Mouse (Mus musculus) frontal cortex, adult 2 months (tissue): Measurements from ENCODE around the gene Bsg. TPM values are rescaled to one million over a fixed set of nuclear protein-coding genes. Genes with fewer than 3 reads are reported as not detected.

ENCODE experiments used
- DNase-seq, 2 experiments: peaks; one replicate each; pipeline ENCODE4 v3.0.0; 2022; ENCODE audit warnings: low spot score in 1 of 2; ENCODE audit errors: extremely low spot score in 1 of 2
- polyA plus RNA-seq: library from polyadenylated mRNA; depleted of rRNA; stranded (reverse); fragments of >200 nt; gene quantifications from 2 replicates; pipeline ENCODE4 v1.2.3, GENCODE M21; 2012; rRNA removed

Bsg gene
- 1,126 and 1,227 TPM in 2 replicates for polyA plus RNA-seq

GRCm38 (mm10) chr10:79704065-79704969 is at the start of gene Bsg:
Gene Bsg (plus strand): TSS chr10:79704491.
- DNase-seq: peak; percentile 97 to 99

DNA sequence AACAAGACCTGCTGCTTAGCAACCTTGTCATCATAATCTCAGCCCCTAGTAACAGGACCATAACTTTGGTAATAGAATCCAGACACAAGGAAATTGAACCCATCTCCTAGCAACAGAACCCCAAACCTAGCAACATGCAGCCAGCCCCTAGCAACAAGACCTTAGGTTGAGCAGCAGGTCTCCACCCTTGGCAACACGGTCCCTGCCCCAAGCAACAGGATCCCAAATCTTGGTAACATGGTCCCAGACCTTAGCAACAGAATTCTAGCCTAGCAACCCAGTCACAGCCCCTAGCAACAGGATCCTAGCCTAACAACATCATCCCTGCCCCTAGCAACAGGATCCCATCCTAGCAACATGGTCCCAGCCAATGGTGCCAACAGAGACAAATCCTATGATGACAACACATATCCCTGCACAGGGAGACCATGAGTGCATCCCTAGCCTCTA is 49.3 kb upstream of the Bsg start:
- DNase-seq: peak in 1 of 2 experiments; percentile 47

DNA sequence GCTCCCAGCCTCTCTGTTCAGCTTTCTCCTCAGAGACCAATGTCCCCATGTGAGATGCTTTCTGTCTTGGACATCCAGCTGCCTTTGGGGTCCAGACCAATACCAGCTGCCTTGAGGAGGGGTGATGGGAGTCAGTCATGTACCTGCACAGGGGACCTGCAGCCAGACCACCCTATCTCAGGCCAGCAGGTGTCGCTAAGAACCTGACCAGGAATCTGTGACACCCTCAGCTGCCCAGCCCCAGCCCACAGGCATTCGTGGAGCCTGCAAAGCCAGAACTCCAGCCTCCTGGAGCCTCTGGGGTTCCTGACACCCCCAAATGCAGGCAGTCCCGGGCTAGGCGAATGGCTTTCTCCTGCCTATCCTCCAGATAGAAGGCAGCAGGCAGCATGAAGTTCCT is 45.5 kb upstream of the Bsg start:
- DNase-seq: no peak

DNA sequence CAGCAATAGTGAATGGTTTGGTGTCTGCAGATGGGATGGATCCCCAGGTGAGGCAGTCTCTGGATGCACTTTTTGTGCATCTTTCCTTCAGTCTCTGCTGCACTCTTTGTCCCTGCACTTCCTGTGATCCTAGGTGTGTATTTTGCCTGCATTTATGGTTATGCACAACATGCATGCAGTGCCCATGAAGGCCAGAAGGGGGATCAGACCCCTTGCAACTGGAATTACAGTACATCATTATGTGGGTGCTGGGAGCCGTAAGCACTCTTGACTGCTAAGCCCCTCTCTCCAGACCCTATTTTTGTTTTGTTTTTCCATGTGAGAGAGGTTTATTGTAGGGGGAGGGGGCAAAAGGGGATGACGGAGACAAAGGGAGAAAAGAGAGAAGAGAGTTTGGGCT is 44.0 kb upstream of the Bsg start:
- no peak for DNase-seq

- DNase-seq: no peak
Observed at GRCm38 (mm10) chr10:79661861-79662260, 42.4 kb upstream of the Bsg start.

GRCm38 (mm10) chr10:79664131-79664665 is 40.1 kb upstream of the Bsg start, which contains the start of gene Madcam1:
Gene Madcam1 (plus strand): TSS chr10:79664559.
- DNase-seq: peak in 1 of 2 experiments; percentile 79

DNA sequence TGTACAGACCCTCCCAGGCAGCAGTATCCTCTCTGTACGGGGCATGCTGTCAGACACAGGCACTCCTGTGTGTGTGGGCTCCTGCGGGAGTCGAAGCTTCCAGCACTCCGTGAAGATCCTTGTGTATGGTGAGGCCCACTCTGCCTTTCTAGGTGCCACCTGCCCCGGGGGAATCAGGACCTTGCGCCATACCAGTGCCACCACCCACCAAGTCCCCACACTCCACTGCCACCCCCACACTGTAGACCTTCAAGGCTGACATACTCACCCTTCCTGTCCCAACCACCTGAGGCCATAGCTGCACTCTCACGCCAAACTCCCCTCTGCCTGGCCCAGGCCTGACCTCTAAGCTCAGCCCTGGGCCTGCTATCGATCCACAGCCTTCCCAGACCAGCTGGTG is 39.2 kb upstream of the Bsg start:
- DNase-seq: no peak

DNA sequence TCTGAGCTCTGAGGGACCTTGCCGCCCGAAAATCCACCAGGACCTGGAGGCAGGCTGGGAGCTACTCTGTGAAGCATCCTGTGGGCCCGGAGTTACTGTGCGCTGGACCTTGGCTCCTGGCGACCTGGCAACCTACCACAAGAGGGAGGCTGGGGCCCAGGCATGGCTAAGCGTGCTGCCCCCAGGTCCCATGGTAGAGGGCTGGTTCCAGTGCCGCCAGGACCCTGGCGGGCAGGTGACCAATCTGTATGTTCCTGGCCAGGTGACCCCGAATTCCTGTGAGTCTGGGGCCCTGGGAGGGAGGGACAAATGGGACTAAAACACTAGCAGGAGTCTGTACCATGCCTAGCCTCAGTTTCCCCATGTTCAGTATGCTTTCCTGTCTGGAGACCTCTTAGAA is 37.8 kb upstream of the Bsg start:
- DNase-seq: no peak

- DNase-seq: no peak
Observed at GRCm38 (mm10) chr10:79668076-79668475, 36.2 kb upstream of the Bsg start.

- peak; percentile 89 to 97 for DNase-seq
Observed at GRCm38 (mm10) chr10:79668771-79669575, 35.3 kb upstream of the Bsg start, which contains the start of gene Tpgs1. Gene Tpgs1 (plus strand): TSS chr10:79669369.

- DNase-seq: peak in 1 of 2 experiments; percentile 84
Observed at GRCm38 (mm10) chr10:79669576-79670057, 34.7 kb upstream of the Bsg start.

GRCm38 (mm10) chr10:79670071-79670888 is 34.0 kb upstream of the Bsg start:
- no peak for DNase-seq

DNA sequence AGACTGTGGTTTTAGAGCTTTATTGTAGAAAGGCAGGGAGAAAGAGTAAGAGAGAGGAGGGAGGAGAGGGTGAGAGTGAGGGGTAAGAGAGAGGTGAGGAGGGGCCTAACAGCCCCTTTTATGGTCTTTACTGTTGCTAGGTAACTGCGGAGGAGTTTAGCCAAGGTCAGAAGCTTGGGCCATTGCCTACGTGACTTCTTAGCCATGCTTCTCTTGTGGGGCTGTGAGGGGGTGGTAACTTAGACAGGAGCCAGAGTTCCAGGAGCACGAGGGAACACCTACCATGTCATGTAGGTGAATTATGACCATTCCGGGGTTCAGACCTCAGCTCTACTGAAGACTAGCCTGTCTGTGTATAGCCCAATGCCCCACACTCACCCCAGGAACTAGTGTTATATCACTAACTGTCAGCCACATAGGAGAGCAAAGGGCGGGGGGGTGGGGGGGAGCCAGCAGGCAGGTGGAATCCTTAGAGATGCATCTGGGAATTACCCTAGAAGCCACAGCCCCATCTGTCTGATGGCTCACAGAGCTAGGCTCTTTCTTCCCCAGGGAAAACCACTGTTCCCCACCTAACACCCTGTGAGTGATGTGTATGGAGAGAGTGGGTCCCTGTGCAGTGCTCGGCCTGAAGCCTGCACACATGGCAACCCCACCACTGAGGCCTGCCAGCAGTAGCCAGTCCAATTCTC is 32.7 kb upstream of the Bsg start:
- no peak for DNase-seq

GRCm38 (mm10) chr10:79672088-79672455 is 32.2 kb upstream of the Bsg start:
- DNase-seq: no peak

DNA sequence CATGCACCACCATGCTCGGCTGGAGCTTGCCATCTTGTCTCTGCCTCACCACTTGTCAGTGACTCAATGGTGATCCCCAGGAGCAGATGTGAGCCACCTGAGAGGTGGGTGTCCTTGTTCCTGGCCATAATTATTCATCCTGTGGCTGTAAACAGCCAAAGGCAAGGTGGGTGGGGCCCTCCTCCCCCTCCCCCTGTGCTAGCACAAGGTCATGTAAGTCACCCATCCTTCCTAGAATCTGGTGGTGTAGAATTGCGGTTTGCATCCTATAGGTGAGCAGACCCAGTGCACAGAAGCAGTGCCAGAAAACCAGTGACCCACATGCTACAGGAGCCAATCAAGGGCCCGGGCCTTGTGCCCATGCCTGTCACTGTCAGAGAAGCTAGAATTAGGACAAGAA is 31.2 kb upstream of the Bsg start:
- no peak for DNase-seq

DNA sequence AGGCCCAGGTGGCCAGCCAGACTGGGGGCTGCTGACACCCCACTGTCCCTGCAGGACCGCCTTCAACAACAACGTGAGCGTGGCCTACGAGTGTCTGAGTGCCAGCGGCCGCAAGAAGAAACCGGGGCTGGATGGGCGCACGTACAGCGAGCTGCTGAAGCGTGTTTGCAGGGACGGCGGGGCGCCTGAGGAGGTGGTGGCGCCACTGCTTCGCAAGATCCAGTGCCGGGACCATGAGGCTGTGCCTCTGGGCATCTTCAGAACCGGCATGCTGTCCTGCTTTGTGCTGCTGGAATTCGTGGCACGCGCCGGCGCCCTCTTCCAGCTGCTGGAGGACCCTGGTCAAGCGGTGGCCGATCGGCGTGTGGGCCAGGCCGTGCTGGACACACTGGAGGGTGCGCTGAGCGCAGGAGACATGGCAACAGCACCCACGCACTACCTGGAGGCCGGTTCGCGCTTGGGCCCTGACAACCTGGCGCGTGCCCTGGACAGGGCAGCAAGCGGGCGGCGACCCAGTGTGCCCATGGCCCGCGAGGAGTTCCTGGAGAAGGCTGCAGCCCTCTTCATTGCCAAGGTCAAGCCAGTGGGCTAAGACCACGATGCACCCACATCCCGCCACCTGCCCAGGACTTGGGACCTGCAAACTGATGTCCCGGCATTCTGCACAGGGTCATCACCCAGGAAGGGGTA is 28.8 kb upstream of the Bsg start:
- DNase-seq: no peak

- no peak for DNase-seq
Observed at GRCm38 (mm10) chr10:79680606-79681495, 23.4 kb upstream of the Bsg start.
